Mouse (Mus musculus) thymus, adult 18-20 months (tissue): ENCODE results near the gene Pabpn1.

Experiments used
- DNase-seq, 2 experiments: peaks; one replicate each; pipeline ENCODE4 v3.0.0; 2022; ENCODE audit warnings: mixed read lengths in 2 of 2

Pabpn1 gene

GRCm38 (mm10) chr14:54892200-54892599 lies at the start of gene Pabpn1:
TSS of gene Pabpn1 (plus strand) at chr14:54892500.
- no peak for DNase-seq

GRCm38 (mm10) chr14:54843461-54843860 lies 48.8 kb upstream of the Pabpn1 start:
- DNase-seq = no peak

GRCm38 (mm10) chr14:54855726-54856125 lies 36.6 kb upstream of the Pabpn1 start:
- DNase-seq = no peak

- DNase-seq = no peak
These were observed 35.6 kb upstream of the Pabpn1 start for GRCm38 (mm10) chr14:54856703-54857102.

GRCm38 (mm10) chr14:54857891-54858290 lies 34.4 kb upstream of the Pabpn1 start:
- no peak for DNase-seq

- DNase-seq = peak in 1 of 2 experiments; percentile 19
These were observed 31.8 kb upstream of the Pabpn1 start for GRCm38 (mm10) chr14:54860511-54860910.

- DNase-seq = peak; percentile 76 to 78
These were observed 28.6 kb upstream of the Pabpn1 start for GRCm38 (mm10) chr14:54863501-54864312.

GRCm38 (mm10) chr14:54864313-54865036 lies 27.8 kb upstream of the Pabpn1 start:
- DNase-seq = no peak

- DNase-seq = no peak
These were observed 26.7 kb upstream of the Pabpn1 start for GRCm38 (mm10) chr14:54865626-54866025.

GRCm38 (mm10) chr14:54866268-54866667 lies 26.0 kb upstream of the Pabpn1 start:
- no peak for DNase-seq

- no peak for DNase-seq
These were observed 25.4 kb upstream of the Pabpn1 start for GRCm38 (mm10) chr14:54866936-54867335.

GRCm38 (mm10) chr14:54868026-54868425 lies 24.3 kb upstream of the Pabpn1 start:
- DNase-seq = no peak

- DNase-seq = no peak
These were observed 21.4 kb upstream of the Pabpn1 start, which contains the start of gene Homez for GRCm38 (mm10) chr14:54870861-54871260. TSS of gene Homez (minus strand) at chr14:54870961.

- no peak for DNase-seq
These were observed 18.1 kb upstream of the Pabpn1 start for GRCm38 (mm10) chr14:54874165-54874564.

GRCm38 (mm10) chr14:54875844-54876538 lies 16.3 kb upstream of the Pabpn1 start:
- no peak for DNase-seq

GRCm38 (mm10) chr14:54876539-54877047 lies 15.7 kb upstream of the Pabpn1 start:
- peak; percentile 71 to 78 for DNase-seq

GRCm38 (mm10) chr14:54877048-54877715 lies 15.1 kb upstream of the Pabpn1 start, which contains the start of gene Ppp1r3e:
TSS of gene Ppp1r3e (minus strand) at chr14:54877550.
- DNase-seq = peak; percentile 45 to 54

- peak in 1 of 2 experiments; percentile 28 for DNase-seq
These were observed 8.9 kb upstream of the Pabpn1 start, which contains the start of the genes Bcl2l2 and Gm20521 for GRCm38 (mm10) chr14:54883154-54884021. TSS of gene Bcl2l2 (plus strand) at chr14:54883377. TSS of gene Gm20521 (plus strand) at chr14:54883441.

- DNase-seq = no peak
These were observed 8.1 kb upstream of the Pabpn1 start for GRCm38 (mm10) chr14:54884022-54884712.

- no peak for DNase-seq
These were observed 7.0 kb upstream of the Pabpn1 start for GRCm38 (mm10) chr14:54885309-54885708.
